Mouse (Mus musculus): ENCODE measurements around the gene Ubl4b.

The Ubl4b gene

GRCm38 (mm10) chr3:107568721-107569120 is 13.8 kb upstream of the Ubl4b start:
- no peak for DNase-seq (ENCODE audit: low spot score in 2 of 2)

- DNase-seq (ENCODE audit: low spot score in 2 of 2): no peak
Measured at GRCm38 (mm10) chr3:107567766-107568165, 12.9 kb upstream of the Ubl4b start.

DNA sequence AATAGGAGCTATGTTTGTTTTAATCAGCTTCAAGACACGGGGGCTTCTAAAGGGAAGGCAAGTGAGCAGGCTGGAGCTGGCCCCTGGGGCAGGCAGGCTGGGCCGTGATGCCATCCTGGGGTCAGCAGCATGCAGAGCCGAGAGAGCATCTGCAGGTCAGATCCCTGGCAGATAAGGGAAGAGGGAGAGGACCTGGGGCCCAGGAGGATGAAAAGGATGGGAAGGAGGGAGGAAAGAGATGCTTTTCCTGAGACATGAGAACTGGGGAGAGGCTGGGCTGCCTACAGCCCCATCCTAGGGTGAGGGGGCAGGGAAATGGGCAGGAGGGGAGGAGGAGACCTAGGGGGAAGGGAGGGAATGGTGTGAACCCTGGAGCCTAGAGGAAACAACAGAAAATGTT is 10.5 kb upstream of the Ubl4b start:
- no peak for DNase-seq (ENCODE audit: low spot score in 2 of 2)

- DNase-seq (ENCODE audit: low spot score in 2 of 2): no peak
Measured at GRCm38 (mm10) chr3:107563880-107564279, 9.0 kb upstream of the Ubl4b start.

DNA sequence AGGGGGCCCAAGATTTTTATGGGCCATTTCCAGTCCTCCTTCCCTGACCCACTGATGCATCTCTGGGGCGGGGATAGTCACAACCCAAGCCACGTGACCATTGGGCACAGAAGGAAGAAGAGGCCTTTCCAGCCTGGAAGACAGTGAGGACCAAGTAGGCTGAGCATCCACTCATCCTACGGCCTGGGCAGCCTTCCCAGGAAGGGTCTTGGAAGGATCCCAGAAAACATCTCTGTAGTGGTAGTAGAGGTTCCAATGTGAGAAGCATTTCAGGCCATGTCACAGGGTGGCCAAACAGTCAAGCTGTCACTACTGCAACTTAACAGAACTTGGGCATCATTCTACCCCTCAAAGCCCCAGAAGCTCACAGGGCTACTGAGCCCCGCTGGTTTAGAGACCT is 7.7 kb upstream of the Ubl4b start:
- DNase-seq (ENCODE audit: low spot score in 2 of 2): no peak

DNA sequence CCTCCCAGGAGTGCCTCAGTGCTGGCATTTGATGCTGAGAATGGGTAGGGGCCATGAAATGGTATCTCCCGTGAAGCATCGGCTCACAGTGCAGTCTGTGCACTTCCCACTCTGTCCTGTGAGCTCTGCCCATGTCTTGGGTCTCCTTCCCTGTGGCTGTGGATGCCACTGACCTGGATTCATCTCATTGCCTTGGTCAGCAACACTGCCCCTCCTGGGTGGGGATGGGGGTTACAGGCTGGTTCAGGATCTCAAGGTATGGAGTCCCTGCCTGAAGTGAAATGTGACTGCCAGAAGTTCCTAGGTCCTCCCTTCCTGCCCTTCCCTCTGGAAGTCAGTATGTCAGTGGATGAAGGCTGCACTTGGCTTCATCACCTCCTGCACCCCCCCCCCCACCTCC is 7.2 kb upstream of the Ubl4b start:
- DNase-seq (ENCODE audit: low spot score in 2 of 2): no peak

DNA sequence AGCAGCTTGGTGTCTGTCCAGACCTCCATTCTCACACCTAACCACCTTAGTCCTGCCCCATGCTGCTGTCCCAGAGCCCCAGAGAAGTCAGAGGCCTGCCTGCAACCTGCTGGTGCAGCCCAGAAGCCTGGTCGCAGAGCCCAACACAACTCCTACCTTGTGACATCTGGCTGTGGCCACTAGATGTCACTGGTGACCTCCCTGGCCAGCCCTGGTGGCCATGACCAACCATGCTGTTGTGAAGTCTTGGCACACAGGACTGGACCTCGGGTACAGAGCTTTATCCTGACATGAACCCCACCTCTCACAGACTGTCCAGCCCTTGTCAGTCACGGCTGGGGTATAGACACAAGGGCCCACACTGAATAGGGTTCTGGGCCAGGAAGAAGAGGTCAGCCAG is 4.3 kb upstream of the Ubl4b start:
- DNase-seq (ENCODE audit: low spot score in 2 of 2): peak; percentile 27 to 46

DNA sequence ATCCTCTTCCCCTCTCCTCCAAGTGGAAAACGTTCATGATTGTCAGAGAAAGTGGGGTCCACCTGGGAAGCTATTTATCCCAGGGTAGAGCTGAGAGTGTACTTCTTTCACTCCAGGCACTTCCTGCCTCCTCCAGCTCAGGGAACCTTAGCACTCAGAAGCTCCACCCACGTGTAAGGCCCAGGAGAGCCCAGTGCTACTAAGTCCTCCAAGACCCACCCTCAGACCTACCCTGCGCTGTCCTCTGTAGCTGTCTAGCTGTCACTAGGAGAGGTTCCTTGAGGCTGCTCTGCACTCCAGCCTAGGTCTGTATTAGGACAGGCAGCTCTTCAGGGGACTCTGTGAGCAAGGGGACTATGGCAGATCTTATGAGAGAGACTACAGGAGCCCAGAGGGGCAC is 3.9 kb upstream of the Ubl4b start:
- no peak for DNase-seq (ENCODE audit: low spot score in 2 of 2)

- peak; percentile 53 to 67 for DNase-seq (ENCODE audit: low spot score in 2 of 2)
Measured at GRCm38 (mm10) chr3:107550409-107551049, 4.3 kb downstream of the Ubl4b start.

DNA sequence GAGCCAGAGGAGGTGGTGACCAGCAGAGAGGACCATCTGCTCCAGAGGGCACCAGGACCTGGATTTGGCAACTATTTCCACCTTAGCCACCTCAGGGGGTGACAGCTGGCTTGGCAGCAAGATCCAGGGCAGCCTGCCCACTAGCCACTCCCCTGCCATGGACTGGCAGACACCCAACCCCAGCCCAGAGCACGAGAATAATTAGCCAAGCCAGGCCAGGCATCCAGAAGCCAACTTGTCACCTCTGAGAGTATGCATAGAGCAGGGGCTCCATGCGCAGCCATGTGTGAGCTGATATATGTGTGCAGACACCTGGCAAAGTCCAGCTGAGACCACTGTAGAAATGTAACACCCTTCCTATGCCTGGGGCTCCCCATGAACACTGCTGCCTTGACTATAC is 7.9 kb downstream of the Ubl4b start:
- DNase-seq (ENCODE audit: low spot score in 2 of 2): no peak

DNA sequence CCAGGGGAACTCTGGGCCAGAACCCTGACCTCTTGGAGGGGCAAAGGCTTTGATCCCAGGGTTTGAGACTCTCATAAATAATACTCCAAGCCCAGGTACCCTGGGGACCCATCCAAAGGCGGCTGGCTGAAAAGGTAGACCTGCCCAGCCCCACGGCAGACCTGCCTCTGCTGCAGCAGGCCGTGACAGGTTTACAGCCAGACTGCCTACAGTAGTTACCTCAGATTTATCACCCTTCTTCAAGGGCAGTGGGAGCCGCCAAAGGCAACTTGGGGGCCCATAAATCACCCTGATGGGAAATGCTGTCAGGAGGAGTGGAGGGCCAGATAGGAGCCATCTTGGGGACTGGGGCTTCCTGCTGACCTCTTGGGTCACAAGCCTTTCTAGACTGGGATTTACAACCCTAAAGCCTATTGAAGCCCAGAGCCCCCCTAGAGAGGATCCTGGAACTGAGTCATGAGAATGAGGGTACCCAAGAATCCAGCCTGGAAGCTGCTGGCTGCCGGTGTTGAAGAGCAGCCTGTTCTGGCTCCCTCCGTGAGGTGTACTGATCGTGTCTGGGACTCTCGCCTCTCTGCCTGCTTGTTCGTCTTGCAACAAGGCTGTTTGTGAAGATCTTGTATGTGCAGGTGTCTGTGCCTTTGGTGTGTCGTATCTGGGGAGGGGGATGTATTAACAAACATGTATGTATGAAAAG is 9.0 kb downstream of the Ubl4b start:
- no peak for DNase-seq (ENCODE audit: low spot score in 2 of 2)

DNA sequence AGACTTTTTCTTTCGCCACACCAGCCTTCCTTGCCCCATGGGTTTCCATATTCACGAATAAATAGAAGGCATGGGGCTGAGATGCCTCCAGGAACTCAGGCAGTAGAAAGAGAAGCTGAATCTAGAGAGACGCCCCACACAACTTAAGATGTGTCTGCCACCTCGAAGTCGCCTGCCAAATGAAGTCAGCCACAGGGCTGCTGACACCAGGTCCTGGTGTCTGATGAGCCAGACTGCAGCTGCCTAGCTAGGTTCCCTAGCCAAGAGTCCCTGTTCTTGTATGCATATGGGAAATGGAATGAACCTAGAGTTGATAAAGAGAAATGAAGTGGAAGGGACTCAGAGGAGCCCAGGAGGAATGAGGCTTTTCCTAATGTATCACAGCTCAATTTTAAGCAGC is 9.6 kb downstream of the Ubl4b start:
- no peak for DNase-seq (ENCODE audit: low spot score in 2 of 2)

GRCm38 (mm10) chr3:107543158-107544080 is 11.5 kb downstream of the Ubl4b start:
- DNase-seq (ENCODE audit: low spot score in 2 of 2): no peak

GRCm38 (mm10) chr3:107542584-107542983 is 12.3 kb downstream of the Ubl4b start:
- DNase-seq (ENCODE audit: low spot score in 2 of 2): no peak

GRCm38 (mm10) chr3:107537504-107537889 is 17.4 kb downstream of the Ubl4b start:
- DNase-seq (ENCODE audit: low spot score in 2 of 2): no peak

DNA sequence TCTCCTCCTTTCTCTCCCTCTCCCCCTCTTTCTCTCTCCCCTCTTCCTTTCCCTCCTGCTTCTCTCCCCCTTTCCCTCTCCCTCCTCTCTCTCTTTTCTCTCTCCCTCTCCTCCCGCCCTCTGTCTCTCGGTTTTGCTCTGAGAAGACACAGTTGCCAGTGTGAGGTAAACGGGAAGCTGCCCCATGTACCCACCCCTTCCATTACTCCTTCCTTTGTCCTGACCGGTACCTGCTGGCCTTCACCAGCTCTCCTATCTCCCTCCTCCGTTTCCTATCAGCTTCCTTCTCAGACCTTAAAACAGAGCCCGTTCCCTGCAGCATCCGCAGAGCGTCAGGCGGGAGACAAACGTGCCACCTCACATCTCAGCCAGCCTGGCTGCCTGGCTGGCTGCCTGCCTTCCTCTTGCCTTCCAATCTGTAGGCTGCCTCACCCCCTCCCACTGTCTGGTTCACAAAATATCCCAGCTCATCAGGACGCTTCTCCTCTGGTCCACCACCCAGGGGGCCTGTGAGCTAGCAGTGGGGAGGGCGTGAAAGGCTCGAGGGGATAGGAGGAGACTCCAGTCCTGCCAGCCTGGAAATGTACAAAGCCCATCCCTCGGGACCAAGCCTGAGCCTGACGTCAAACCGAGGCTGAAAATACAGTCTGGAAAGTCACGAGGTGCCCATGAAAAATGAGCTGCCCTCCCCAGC is 17.9 kb downstream of the Ubl4b start:
- DNase-seq (ENCODE audit: low spot score in 2 of 2): peak; percentile 66 to 68

DNA sequence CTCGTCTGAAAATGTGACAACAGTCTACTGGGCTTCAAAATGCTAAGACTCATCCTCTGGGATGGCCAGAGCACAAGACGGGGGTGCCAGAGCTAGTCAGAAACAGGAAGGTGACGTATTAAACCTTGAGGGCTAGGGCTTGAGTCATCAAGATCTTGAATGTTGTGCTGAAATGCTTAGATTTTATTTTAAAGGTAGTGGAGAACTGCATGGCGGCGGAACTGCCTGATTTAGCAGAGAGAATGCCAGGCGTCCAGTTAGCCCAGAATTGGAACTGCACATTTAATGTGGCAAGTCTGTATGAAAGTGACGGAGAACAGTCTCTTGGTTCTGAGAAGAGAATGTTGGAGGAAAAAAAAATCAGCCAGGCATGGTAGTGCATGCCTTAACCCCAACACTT is 19.9 kb downstream of the Ubl4b start:
- DNase-seq (ENCODE audit: low spot score in 2 of 2): no peak

- DNase-seq (ENCODE audit: low spot score in 2 of 2): no peak
Measured at GRCm38 (mm10) chr3:107533532-107533931, 21.3 kb downstream of the Ubl4b start.

DNA sequence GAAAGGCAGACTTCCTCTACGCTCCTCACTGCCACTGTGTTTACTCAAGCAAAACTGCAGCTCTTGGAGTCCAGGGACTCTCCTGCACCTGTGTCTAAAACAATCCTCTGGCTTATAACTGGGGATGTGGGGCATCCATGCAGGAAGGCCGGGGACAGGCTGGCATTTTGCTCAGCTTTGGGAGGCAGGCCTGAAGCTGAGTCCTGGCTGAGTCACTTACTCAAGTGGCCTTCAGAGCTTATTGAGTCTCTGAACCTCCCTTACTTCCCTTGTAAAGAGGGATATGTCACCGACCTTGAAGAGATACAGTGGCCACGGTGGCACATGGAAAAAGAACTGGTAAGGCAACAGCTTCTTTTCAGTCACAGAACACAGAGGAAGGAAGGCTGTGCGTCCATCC is 24.3 kb downstream of the Ubl4b start:
- no peak for DNase-seq (ENCODE audit: low spot score in 2 of 2)

- no peak for DNase-seq (ENCODE audit: low spot score in 2 of 2)
Measured at GRCm38 (mm10) chr3:107529182-107529581, 25.7 kb downstream of the Ubl4b start.

DNA sequence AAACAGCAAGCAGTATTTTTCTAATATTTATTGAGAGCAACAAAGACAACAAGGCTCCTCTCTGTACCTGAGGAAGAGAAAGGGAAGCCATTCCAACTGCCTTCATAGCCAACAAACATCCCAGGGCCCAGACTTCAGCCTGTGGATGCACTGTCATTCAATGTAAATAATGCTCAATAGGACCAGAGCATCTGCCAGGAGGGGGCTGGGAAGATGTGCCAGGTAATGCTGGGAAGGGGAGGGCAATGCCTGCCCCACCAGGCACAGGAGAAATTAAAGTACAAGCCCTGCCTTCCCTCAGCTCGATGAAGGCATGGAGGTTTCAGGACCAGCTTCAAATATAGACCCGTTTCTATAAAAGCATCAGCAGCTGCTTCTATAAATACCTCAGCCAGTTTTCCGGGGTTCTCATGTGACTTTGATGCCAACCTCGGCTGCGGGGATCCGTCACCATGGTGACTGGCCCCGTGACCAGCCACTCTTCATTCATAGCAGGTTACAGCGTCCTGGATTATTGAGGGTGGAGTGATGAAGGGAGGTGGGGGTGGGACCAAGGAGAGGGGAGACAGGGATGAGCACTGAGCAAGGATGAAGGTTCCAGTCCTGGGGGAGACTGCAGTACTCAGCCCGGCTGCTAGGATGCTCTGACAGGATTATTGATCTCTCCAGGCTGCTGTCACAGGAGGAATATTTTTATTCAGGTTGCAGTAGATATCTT is 26.3 kb downstream of the Ubl4b start:
- peak; percentile 60 to 66 for DNase-seq (ENCODE audit: low spot score in 2 of 2)
